Mouse (Mus musculus) testis, adult 2 months (tissue): Measurements from ENCODE around the gene Gfod1.

Source experiments
- CTCF ChIP-seq: fragments of 200-500 bp; IDR thresholded peaks from 2 replicates; pipeline ENCODE4 v1.5.1; 2012; ENCODE audit warnings: low read depth, mild to moderate bottlenecking, inconsistent platforms, low read length, moderate library complexity; ENCODE audit not compliant: control insufficient read depth, insufficient read depth, insufficient replicate concordance
- POLR2A ChIP-seq: fragments of 200-500 bp; IDR thresholded peaks from 2 replicates; pipeline ENCODE4 v1.6.1; 2012; ENCODE audit warnings: low read depth, mild to moderate bottlenecking, inconsistent platforms, low read length, moderate library complexity; ENCODE audit not compliant: control insufficient read depth

DNA sequence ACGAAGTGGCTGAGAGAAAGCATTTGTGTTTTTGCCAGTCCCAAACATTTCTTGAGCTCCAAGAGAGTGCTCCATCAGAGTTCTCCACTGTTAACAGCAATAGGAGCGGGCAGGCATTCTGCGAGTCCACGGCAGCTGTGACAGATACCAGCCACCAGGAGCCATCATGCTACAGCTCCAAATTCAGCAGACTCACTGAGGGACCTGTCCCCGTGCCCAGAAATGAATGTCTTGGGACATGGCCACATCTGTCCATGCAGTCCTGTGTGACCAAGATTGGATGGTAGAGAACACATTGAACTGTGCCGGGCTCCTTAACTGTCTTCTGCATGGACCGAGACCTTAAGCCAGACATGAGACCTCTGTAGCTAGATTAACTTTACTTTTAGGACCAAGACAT is 100.7 kb downstream of the Gfod1 start:
- TF ChIP-seq POLR2A (no peak), CTCF (no peak)
